Mouse (Mus musculus) kidney, adult 2 months (tissue): ENCODE measurements around the gene Ipo4. TPM values are rescaled to one million over a fixed set of nuclear protein-coding genes. Genes with fewer than 3 reads are reported as not detected.

Experiments
- DNase-seq: peaks from one replicate; pipeline ENCODE4 v3.0.0; 2021
- H3K27ac ChIP-seq: fragments of 200-500 bp; 2 replicates; pipeline ENCODE4 v1.5.1; 2012; ENCODE audit warnings: low read depth, low read length, control low read depth, inconsistent platforms; ENCODE audit not compliant: insufficient read depth
- H3K27me3 ChIP-seq: fragments of 200-500 bp; replicated peaks from 2 replicates; pipeline ENCODE4 v1.6.1; 2012; ENCODE audit warnings: mild to moderate bottlenecking, moderate library complexity, low read length, inconsistent platforms; ENCODE audit not compliant: control insufficient read depth, insufficient read depth
- H3K36me3 ChIP-seq: fragments of 200-500 bp; 2 replicates; pipeline ENCODE4 v1.6.1; 2012; ENCODE audit warnings: mild to moderate bottlenecking, moderate library complexity, low read length, inconsistent platforms; ENCODE audit not compliant: control insufficient read depth, insufficient read depth
- H3K4me1 ChIP-seq: fragments of 200-500 bp; 2 replicates; pipeline ENCODE4 v1.6.1; 2011; ENCODE audit warnings: low read length; ENCODE audit not compliant: control insufficient read depth, insufficient read depth
- H3K4me3 ChIP-seq: fragments of 200-500 bp; 2 replicates; pipeline ENCODE4 v1.5.1; 2011; ENCODE audit warnings: mild to moderate bottlenecking, low read depth, low read length, control low read depth; ENCODE audit not compliant: insufficient read depth
- CTCF ChIP-seq: fragments of 200-500 bp; conservative IDR thresholded peaks from 2 replicates; pipeline ENCODE4 v1.5.1; 2011; ENCODE audit warnings: low read depth, mild to moderate bottlenecking, control low read depth, low read length, moderate library complexity, mixed read lengths; ENCODE audit not compliant: insufficient read depth, insufficient read length
- POLR2A ChIP-seq: fragments of 200-500 bp; IDR thresholded peaks from one replicate; pipeline ENCODE4 v1.6.1; 2011; ENCODE audit warnings: low read depth, low read length, control low read depth
- WGBS: fragments of 180-500 bp; shearing (Covaris S2); methylation state at CpG from one replicate; pipeline ENCODE4 v1.1.7; 2018; 5-methylcytosine and 5-hydroxymethylcytosine counted together
- polyA plus RNA-seq: library from polyadenylated mRNA; depleted of rRNA; stranded (reverse); fragments of >200 nt; gene quantifications from 2 replicates; pipeline ENCODE4 v1.2.3, GENCODE M21; 2012

The Ipo4 gene
- polyA plus RNA-seq, 1 experiment, result 69.7 TPM

DNA sequence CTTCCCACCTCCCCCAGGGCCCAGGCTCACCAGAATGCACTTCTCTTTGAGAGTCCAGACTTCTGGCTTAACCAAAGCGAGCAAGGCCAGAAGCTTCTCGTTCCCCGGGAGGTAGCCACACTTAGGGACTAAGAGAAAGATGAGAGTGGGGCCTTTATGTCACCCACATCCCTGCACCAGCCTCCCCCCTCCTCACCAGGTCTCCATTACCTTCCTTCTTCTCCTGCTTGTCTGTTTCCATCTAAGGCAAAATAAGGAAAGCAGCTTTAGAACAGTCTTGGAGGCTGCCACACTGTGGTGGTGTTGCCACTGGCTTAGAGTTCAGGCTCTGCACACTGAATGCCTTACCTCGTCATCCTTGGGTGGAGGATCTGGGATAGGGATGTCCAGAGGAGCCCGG lies 46.5 kb downstream of the Ipo4 start:
- DNase-seq, result no peak
- WGBS, result 87% methylated on average over 5 of the region's 5 CpGs
- Histone ChIP-seq H3K36me3 (peaks cover 1% of the 10 kb centered on the region), H3K27me3 (no peaks in the 10 kb centered on the region), H3K27ac (no peak overlapping the region), H3K4me3 (no peak overlapping the region), H3K4me1 (peaks cover 10% of the 10 kb centered on the region; the same call in 1 of the 2 replicates)
- TF ChIP-seq POLR2A (no peak), CTCF (no peak)

DNA sequence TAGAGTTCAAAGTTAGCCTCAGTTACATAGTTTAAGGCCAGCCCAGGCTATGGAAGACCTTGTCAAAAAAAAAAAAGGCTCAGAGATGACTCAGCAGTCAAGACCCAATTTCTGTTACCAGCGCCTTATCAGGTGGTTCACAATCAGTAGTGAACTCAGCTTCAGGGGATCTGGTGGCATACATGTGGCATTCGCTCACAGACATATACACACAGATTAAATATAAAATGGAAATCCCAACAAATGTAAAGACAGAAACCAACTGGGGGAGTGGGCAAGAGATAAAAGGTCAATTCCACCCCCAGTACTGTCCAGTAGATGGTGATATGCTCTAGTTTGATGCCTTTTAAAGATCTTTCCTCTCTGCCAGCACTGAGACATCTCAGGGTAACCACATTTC lies 49.6 kb downstream of the Ipo4 start:
- no peaks in the 10 kb centered on the region; the same call in 1 of the 2 replicates for H3K36me3 ChIP-seq
- no peak overlapping the region for H3K27ac ChIP-seq
- WGBS, result 95% methylated on average over 2 of the region's 2 CpGs
- no peak for DNase-seq
- peaks cover 11% of the 10 kb centered on the region; the same call in 1 of the 2 replicates for H3K4me1 ChIP-seq
- TF ChIP-seq POLR2A (no peak), CTCF (no peak)
- H3K27me3 ChIP-seq, result no peaks in the 10 kb centered on the region
- no peak overlapping the region for H3K4me3 ChIP-seq

DNA sequence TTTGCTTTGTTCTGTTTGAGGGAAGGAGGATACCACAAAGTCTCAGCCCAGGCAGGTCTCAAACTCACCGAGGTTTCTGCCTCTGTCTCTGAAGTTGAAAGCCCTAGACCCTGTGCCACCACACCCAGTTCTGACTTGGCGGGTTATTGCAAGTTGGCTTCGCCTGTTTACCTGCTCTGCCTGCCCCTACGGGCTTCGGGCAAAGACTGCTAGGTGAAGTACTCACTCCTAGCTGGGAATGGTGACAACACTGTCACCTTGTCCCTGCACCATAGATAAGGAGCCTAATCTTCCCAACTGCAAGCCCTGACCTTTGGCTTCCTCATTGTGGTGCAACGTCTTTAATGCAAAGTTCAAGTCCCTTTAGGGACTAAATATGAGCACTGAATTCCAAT lies 50.2 kb downstream of the Ipo4 start:
- Histone ChIP-seq H3K27ac (0 out of 2 replicates have a peak overlapping the region, but pooled peaks have one; percentile 13), H3K36me3 (no peaks in the 10 kb centered on the region; the same call in 1 of the 2 replicates), H3K27me3 (no peaks in the 10 kb centered on the region), H3K4me1 (peaks cover 11% of the 10 kb centered on the region; the same call in 1 of the 2 replicates), H3K4me3 (no peak overlapping the region)
- 57% methylated on average over 6 of the region's 6 CpGs for WGBS
- TF ChIP-seq POLR2A (no peak), CTCF (no peak)
- DNase-seq, result no peak

DNA sequence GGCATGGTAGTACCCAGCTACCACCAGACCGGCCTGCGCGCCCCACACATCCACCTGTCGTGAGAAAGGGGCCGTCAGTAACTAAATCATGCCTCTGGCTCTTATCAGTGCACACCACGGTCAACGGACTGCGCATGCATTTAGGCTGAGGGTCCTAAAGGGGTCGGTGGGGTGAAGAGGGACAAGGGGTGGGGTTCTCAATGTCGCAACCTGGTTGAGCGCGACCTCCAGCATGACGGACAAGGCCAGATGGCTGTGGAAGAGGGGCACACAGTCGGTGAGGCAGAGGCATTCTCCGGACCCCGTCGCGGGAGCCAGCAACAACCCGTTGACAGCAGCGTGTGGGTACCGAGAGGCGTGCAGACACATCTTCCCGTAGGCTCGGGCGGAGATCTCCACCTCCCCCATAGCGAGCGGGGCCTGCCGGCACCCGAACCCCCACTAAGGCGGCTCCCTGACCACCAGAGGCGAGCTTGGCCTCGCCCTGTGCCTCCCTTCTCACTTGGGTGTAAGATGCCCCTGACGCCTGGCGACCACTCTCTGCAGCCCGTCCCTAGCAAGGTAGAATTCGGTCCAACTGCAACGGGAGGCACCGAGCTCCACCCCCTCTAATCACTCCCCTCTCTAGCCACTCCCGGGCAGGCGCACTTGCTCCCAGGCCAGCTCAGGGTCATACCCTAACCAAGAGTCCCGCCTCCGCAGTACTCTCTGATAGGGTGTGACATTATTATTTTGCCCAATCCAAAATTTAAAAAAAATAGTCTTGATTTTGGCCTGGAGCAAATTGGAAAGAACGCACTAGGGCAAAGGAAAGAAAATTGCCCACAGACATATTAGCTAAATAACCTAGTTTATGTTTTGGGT lies 50.8 kb downstream of the Ipo4 start, which contains the start of gene Emc9:
TSS of gene Emc9 (minus strand) at position 601 of the 864 bp plus-strand sequence.
- TF ChIP-seq POLR2A, result no peak
- Histone ChIP-seq H3K4me1 (peaks cover 11% of the 10 kb centered on the region; the same call in 1 of the 2 replicates), H3K36me3 (no peaks in the 10 kb centered on the region; the same call in 1 of the 2 replicates), H3K27ac (peak within 1 kb of the TSS; percentile 58; the same call in 1 of the 2 replicates), H3K4me3 (peak within 1 kb of the TSS; percentile 97), H3K27me3 (no peaks in the 10 kb centered on the region)
- DNase-seq, result peak; percentile 90
- WGBS, result 5% methylated on average over 43 of the region's 43 CpGs

DNA sequence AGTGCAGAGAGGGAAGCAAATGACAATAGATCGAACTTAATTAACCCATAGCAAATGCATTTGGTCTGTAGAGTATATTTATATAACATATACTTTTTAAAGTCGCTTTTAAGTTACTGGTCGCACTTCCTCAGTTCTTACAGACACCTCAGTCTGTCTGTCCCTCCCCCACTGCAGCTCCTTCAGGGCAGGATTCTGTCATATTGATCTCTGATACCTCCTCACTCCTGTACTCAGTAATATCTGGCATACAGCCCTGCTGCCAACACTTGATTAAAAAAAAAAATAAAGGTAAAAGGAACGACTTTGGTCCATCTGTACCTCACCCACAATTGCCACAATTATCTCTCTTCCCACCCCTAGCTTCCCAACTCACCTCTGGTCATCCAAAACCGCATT lies 51.5 kb downstream of the Ipo4 start:
- peak overlapping the region; percentile 97 for H3K4me3 ChIP-seq
- H3K27me3 ChIP-seq, result no peaks in the 10 kb centered on the region
- no peak for DNase-seq
- H3K36me3 ChIP-seq, result no peaks in the 10 kb centered on the region; the same call in 1 of the 2 replicates
- WGBS, result 53% methylated on average over 5 of the region's 5 CpGs
- no peak overlapping the region for H3K27ac ChIP-seq
- TF ChIP-seq POLR2A (no peak), CTCF (no peak)
- peaks cover 11% of the 10 kb centered on the region; the same call in 1 of the 2 replicates for H3K4me1 ChIP-seq

DNA sequence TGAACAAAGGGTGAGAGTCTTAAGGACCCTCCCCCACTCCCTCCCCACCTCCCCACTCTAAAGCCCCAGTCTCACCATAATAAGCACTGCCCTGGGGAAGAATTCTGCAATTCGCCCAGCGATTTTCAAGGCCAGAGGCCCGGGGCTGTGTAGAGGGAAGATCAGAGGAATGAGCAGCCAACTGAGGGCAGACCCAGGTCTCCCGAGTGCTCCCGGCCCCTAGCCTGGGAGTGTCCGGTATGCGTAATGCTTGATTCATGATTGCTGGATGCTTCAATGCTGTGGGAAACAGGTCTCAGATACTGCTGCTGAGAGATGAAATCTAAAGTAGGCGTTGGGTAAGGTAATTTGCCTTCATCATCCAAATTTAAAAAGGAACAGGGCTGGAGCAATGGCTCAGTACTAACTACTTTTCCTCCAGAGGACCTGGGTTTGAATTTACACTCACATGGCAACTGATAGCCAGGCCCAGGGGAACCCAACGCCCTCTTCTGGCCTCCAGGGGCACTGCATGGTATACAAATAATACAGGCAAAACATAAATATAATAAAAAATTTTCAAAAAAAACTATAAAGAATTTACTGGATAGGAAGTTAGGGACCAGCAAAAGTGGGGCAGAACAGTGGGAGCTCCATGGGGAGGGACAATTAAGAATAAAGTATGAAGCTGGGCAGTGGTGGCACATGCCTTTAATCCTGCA lies 53.6 kb downstream of the Ipo4 start:
- 68% methylated on average over 9 of the region's 9 CpGs for WGBS
- no peaks in the 10 kb centered on the region for H3K36me3 ChIP-seq
- no peak overlapping the region for H3K4me3 ChIP-seq
- peaks cover 11% of the 10 kb centered on the region; the same call in 1 of the 2 replicates for H3K4me1 ChIP-seq
- TF ChIP-seq POLR2A (no peak), CTCF (peak; percentile 44)
- no peak for DNase-seq
- no peak overlapping the region for H3K27ac ChIP-seq
- no peaks in the 10 kb centered on the region for H3K27me3 ChIP-seq

DNA sequence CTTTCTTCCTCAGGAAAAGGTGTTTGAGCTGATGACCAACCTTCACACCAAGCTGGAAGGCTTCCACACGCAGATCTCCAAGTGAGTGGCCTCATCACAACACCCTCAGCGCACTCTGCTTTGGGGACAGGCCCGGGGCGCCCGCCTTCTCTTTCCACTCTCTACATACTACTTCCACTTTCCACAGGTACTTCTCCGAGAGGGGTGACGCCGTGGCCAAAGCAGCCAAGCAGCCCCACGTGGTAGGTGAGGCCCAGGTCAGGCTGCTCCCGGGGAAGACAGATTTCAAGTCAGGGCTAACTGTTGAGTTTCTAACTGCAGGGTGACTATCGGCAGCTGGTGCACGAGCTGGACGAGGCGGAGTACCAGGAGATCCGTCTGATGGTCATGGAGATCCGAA lies 55.0 kb downstream of the Ipo4 start:
- Histone ChIP-seq H3K4me1 (peaks cover 13% of the 10 kb centered on the region; the same call in 1 of the 2 replicates), H3K27me3 (no peaks in the 10 kb centered on the region), H3K27ac (no peak overlapping the region), H3K36me3 (no peaks in the 10 kb centered on the region), H3K4me3 (no peak overlapping the region)
- WGBS, result 94% methylated on average over 16 of the region's 16 CpGs
- TF ChIP-seq CTCF, result no peak
- DNase-seq, result no peak
